Mouse (Mus musculus): ENCODE measurements around the gene Tfdp2. TPM values are rescaled to one million over a fixed set of nuclear protein-coding genes. Genes with fewer than 3 reads are reported as not detected.

Gene Tfdp2
- polyA plus RNA-seq, 1 experiment from 2014 or later = 56.9 TPM

DNA sequence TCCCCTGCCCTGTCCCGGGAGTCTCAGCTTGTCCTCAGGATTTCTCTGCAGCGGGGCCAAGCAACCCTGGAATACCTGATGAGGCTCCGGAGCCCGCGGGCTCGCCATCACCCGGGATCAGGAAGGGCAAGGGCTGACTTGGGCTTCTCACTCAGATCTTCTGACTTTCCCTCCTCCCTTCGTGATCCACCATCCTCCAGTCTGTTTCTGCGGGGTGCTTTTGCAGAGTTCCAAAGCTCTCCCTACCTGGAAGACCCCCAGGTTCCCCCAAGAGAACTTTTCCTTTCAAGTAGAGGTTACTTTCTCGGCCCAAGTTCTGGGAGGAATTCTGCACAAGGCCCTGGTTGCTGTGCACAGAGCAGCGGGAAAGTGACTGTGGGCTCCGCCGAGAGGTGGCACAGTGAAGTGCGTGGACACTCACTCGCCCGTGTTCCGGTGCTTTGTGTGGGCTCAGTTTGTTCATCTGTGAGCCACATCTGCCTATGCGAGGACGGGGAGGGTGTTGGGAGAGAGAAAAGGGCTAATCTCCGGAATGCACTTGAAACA, 634 bp downstream of the Tfdp2 start:
- 2% methylated on average over 20 of the region's 20 CpGs for WGBS
- no peak for ATAC-seq (ENCODE audit: insufficient number of reproducible peaks, insufficient read depth, low FRiP score, low TSS enrichment)
- Histone ChIP-seq H3K27me3 (no peaks in the 10 kb centered on the region), H3K4me1 (peaks cover 12% of the 10 kb centered on the region), H3K4me2 (replicated peaks) (peak overlapping the region; percentile 92), H3K36me3 (no peaks in the 10 kb centered on the region), H3K9ac (peak overlapping the region; percentile 86), H3K27ac (peak overlapping the region; percentile 79), H3K4me3 (peak overlapping the region; percentile 89), H3K9me3 (no peaks in the 10 kb centered on the region)

DNA sequence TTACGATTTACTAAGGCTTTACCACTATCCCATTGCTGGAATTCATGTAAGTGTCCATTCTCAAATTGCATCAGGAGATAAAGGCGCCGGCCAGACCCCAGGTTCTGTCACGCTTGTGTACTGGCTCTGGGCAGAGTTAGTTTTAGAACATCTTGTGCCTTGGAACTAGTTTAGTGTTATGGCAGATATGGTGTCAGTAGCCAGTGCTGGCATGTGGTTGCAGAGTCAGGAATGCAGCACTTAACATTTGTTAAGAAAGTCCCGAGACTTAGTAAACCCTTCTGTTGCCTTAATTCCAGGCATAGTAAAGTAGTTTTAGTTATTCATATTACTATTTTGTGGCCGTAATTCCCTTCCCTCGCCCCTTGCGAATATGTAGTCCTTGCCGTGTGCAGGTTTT, 1.7 kb downstream of the Tfdp2 start:
- Histone ChIP-seq H3K4me2 (replicated peaks) (peak overlapping the region; percentile 92), H3K9me3 (no peaks in the 10 kb centered on the region), H3K27me3 (no peaks in the 10 kb centered on the region), H3K36me3 (peaks cover 4% of the 10 kb centered on the region; the same call in 1 of the 2 replicates), H3K4me3 (peak overlapping the region; percentile 89; the same call in 1 of the 2 replicates), H3K4me1 (peaks cover 12% of the 10 kb centered on the region), H3K27ac (no peak overlapping the region), H3K9ac (no peak overlapping the region)
- WGBS = 62% methylated on average over 9 of the region's 9 CpGs
- ATAC-seq (ENCODE audit: insufficient number of reproducible peaks, insufficient read depth, low FRiP score, low TSS enrichment) = no peak

DNA sequence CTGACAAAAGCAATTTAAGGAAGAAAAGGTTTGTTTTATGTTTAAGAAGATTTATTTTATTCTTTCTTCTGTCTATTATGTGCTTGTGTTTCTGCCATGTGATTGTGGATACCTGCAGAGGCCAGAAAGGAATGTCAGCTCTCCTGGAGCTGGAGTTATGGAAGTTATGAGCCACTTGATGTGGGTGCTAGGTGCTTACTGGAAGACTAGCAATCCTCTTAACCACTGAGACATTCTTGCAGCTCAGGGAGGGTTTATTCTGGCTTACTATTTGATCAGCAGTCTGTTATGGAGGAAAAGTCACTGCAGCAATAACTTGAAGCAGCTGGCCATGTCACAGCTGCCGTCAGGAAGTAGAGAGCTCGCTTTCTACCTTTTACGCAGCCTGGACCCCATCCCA, 7.6 kb downstream of the Tfdp2 start:
- 87% methylated on average over 3 of the region's 3 CpGs for WGBS
- no peak overlapping the region for H3K4me2 ChIP-seq (replicated peaks)
- no peak for ATAC-seq (ENCODE audit: insufficient number of reproducible peaks, insufficient read depth, low FRiP score, low TSS enrichment)
- H3K4me1 ChIP-seq = no peaks in the 10 kb centered on the region
- no peak overlapping the region for H3K9ac ChIP-seq
- H3K4me3 ChIP-seq = no peak overlapping the region
- H3K27ac ChIP-seq = no peak overlapping the region
- H3K36me3 ChIP-seq = peaks cover 12% of the 10 kb centered on the region; the same call in 1 of the 2 replicates
- no peaks in the 10 kb centered on the region for H3K27me3 ChIP-seq
- no peaks in the 10 kb centered on the region for H3K9me3 ChIP-seq

DNA sequence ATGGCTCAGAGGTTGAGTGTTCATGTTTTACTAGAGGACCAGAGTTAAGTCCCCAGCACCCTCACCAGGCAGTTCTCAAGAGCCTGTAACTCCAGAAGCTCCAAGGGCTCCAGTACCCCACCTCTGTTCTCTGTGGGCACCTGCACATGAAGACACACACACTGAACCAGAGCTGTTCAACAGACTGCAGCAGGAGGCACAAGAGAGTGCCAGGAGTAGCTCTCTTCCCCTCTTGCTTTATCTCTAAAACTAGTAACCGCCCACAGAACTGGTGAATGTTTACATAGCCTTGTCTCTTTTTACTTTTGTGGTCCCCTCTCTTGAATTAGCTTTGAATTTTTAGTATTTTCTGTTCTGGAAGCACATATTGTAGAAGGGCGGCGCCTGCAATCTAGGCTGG, 11.4 kb downstream of the Tfdp2 start:
- H3K4me2 ChIP-seq (replicated peaks) = no peak overlapping the region
- H3K27me3 ChIP-seq = no peaks in the 10 kb centered on the region
- WGBS = 92% methylated on average over 3 of the region's 3 CpGs
- no peak overlapping the region for H3K4me3 ChIP-seq
- H3K36me3 ChIP-seq = peaks cover 11% of the 10 kb centered on the region; the same call in 1 of the 2 replicates
- no peak overlapping the region for H3K27ac ChIP-seq
- H3K9ac ChIP-seq = no peak overlapping the region
- H3K9me3 ChIP-seq = no peaks in the 10 kb centered on the region
- H3K4me1 ChIP-seq = no peaks in the 10 kb centered on the region
- ATAC-seq (ENCODE audit: insufficient number of reproducible peaks, insufficient read depth, low FRiP score, low TSS enrichment) = no peak

DNA sequence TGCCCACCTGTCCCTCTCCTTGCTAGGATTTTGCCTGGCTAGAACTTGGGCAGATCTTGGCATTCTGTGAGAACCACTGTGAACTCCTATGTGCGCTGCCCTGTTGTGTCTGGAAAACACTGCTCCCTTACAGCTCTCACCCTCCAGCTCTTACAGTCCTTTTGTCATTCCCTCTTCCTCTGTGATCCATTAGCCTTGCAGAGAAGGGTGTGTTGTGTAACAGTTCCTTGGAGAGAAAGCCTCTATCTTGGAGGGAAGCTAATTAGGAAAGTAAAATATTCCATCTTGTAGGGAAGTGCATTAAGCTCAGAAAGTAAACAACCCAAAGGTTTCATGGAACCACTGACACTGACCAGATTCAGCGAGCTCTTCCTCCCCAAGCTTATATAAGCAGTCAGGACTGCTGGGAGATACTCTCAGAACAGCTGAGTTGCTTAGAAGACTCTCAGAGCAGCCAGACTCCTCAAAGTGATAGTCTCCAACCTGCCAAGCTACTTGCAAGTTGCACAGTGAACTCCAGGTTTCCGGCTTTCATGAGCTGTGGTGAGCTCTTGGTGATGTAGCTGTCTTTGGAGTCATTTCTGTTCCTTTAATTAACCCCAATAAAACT, 17.1 kb downstream of the Tfdp2 start:
- no peaks in the 10 kb centered on the region for H3K4me1 ChIP-seq
- H3K9me3 ChIP-seq = no peaks in the 10 kb centered on the region
- 93% methylated on average over 3 of the region's 3 CpGs for WGBS
- H3K4me2 ChIP-seq (replicated peaks) = no peak overlapping the region
- no peaks in the 10 kb centered on the region for H3K36me3 ChIP-seq
- ATAC-seq (ENCODE audit: insufficient number of reproducible peaks, insufficient read depth, low FRiP score, low TSS enrichment) = no peak
- no peak overlapping the region for H3K27ac ChIP-seq
- H3K27me3 ChIP-seq = no peaks in the 10 kb centered on the region
- no peak overlapping the region for H3K9ac ChIP-seq
- H3K4me3 ChIP-seq = no peak overlapping the region

DNA sequence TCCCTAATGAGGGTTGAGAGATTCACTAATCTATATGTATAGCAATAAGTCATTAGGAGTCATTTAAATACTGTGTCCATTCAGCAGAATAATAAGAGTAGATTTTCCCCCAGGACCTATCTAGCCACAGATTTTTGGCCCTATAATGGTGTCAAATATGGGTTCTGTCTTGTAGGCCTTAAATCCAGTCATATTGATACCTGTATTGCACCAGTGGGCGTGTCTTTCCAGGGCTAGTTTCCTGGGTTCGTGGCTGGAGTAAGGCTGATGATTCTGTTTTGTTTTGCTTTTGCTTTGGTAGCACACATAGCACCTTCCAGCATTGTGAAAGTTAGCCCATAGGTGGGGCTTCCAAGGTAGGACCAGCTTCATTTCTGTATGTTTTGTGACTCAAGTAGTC, 18.1 kb downstream of the Tfdp2 start:
- H3K9ac ChIP-seq = no peak overlapping the region
- no peaks in the 10 kb centered on the region for H3K4me1 ChIP-seq
- no peaks in the 10 kb centered on the region for H3K36me3 ChIP-seq
- no peak overlapping the region for H3K4me2 ChIP-seq (replicated peaks)
- 90% methylated on average over 2 of the region's 2 CpGs for WGBS
- no peak overlapping the region for H3K27ac ChIP-seq
- no peak for ATAC-seq (ENCODE audit: insufficient number of reproducible peaks, insufficient read depth, low FRiP score, low TSS enrichment)
- H3K4me3 ChIP-seq = no peak overlapping the region
- no peaks in the 10 kb centered on the region for H3K27me3 ChIP-seq
- no peaks in the 10 kb centered on the region for H3K9me3 ChIP-seq

DNA sequence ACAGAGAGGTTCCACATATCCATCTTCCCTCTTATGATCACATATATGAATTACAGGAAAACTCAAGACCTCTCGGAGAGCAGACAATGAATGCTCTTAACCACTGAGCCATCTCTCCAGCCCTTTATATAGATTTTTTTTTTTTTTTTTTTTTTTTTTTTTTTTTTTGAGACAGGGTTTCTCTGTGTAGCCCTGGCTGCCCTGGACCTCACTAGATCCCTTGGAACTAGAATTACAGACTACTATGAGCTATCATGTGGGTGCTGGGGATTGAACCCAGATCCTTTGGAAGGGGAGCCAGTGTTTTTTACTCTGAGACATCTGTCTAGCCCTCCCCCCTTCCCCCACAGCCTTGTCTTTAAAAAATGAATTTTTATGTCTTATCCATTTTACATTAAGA, 21.2 kb downstream of the Tfdp2 start:
- WGBS = 90% methylated on average over 1 of the region's 1 CpGs
- no peak overlapping the region for H3K9ac ChIP-seq
- H3K9me3 ChIP-seq = no peaks in the 10 kb centered on the region
- ATAC-seq (ENCODE audit: insufficient number of reproducible peaks, insufficient read depth, low FRiP score, low TSS enrichment) = no peak
- no peaks in the 10 kb centered on the region for H3K4me1 ChIP-seq
- no peaks in the 10 kb centered on the region for H3K36me3 ChIP-seq
- no peak overlapping the region for H3K4me3 ChIP-seq
- H3K27ac ChIP-seq = no peak overlapping the region
- H3K4me2 ChIP-seq (replicated peaks) = no peak overlapping the region
- H3K27me3 ChIP-seq = no peaks in the 10 kb centered on the region

DNA sequence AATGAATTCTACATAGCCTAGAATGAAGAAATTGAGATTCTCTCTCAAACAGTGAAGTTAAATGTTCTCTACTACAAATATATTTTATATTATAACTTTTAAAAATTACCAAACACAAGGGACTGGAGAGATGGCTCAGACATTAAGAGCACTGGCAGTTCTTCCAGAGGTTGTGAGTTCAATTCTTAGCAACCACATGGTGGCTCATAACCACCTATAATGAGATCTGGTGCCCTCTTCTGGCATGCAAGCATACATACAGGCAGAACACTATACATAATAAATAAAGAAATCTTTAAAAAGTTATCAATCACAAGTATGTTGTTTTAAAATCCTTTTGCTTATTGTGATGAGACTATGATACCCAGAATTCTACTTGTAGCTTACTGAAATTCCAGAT, 21.7 kb downstream of the Tfdp2 start:
- Histone ChIP-seq H3K9me3 (no peaks in the 10 kb centered on the region), H3K36me3 (no peaks in the 10 kb centered on the region), H3K27me3 (no peaks in the 10 kb centered on the region), H3K4me2 (replicated peaks) (no peak overlapping the region), H3K4me3 (no peak overlapping the region), H3K9ac (no peak overlapping the region), H3K27ac (no peak overlapping the region), H3K4me1 (no peaks in the 10 kb centered on the region)
- no peak for ATAC-seq (ENCODE audit: insufficient number of reproducible peaks, insufficient read depth, low FRiP score, low TSS enrichment)

DNA sequence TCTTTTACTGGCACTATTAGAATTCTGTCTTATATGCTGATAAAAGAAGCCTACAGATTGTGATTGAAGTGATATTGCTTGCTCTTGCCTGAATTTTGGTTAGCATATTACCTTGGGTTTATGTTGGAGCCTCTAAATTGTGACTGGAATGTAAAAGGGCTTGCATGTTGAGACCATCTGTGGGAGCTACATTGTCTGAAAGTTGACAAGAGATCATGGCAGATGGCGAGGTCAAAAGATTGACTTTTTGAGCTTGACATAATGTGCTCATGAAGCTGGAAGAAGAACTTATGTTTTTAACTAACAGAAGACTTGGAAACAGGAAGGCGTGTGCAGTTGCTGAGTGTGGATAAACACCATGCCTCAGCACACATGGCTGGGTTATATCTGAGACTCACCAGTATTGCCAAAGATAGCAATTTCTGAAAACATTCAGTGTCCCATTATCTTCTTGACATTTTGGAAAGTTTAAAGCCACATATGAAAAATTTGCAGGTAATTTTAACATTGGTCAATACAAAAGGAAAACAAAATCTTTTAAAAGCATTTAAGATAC, 23.1 kb downstream of the Tfdp2 start:
- H3K27ac ChIP-seq = no peak overlapping the region
- no peaks in the 10 kb centered on the region for H3K9me3 ChIP-seq
- no peaks in the 10 kb centered on the region for H3K36me3 ChIP-seq
- WGBS = 60% methylated on average over 2 of the region's 2 CpGs
- no peaks in the 10 kb centered on the region for H3K27me3 ChIP-seq
- no peaks in the 10 kb centered on the region for H3K4me1 ChIP-seq
- H3K9ac ChIP-seq = no peak overlapping the region
- ATAC-seq (ENCODE audit: insufficient number of reproducible peaks, insufficient read depth, low FRiP score, low TSS enrichment) = no peak
- no peak overlapping the region for H3K4me2 ChIP-seq (replicated peaks)
- no peak overlapping the region for H3K4me3 ChIP-seq

DNA sequence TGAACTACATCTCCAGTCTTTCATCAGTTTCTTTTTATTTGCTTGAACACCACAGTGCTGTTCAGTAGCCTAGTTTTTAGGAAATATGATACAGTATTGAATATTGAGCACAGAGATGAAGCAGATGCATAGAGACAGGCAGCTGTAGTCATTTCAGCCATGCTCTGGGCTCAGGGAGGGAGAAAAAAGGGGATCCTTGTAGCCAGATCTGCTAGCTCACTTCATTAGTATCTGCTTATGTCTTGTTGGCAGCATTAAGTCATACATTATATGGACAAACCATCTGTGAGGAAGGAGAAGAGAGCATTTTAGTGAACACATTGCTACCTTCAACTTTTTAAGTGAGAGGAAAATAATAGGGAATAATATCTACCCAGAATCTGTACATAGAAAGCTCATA, 24.3 kb downstream of the Tfdp2 start:
- H3K27ac ChIP-seq = no peak overlapping the region
- H3K9me3 ChIP-seq = no peaks in the 10 kb centered on the region
- no peaks in the 10 kb centered on the region for H3K36me3 ChIP-seq
- no peak overlapping the region for H3K4me3 ChIP-seq
- no peaks in the 10 kb centered on the region for H3K27me3 ChIP-seq
- no peak for ATAC-seq (ENCODE audit: insufficient number of reproducible peaks, insufficient read depth, low FRiP score, low TSS enrichment)
- no peak overlapping the region for H3K4me2 ChIP-seq (replicated peaks)
- no peaks in the 10 kb centered on the region for H3K4me1 ChIP-seq
- H3K9ac ChIP-seq = no peak overlapping the region

DNA sequence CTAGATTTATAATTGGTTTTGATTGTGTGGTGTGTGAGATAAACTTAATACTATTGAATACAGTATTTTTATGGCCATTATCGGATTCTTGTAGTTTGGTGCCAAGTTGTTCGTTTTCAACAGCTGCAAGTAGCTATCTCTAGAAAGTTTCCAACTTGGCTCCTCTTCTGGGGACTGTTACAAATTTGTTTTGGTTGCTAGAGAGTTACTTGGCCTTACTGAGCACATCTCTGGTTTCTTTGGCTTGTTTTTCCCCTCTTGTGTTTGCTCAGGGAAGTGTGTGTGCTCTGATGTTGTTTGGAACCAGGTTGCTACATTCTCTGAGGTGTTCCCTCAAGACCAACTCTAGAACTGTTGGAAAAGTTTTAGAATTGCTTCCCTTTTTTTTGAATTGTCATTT, 27.2 kb downstream of the Tfdp2 start:
- Histone ChIP-seq H3K9me3 (no peaks in the 10 kb centered on the region), H3K36me3 (no peaks in the 10 kb centered on the region), H3K4me2 (replicated peaks) (no peak overlapping the region), H3K4me3 (no peak overlapping the region), H3K27me3 (no peaks in the 10 kb centered on the region), H3K4me1 (no peaks in the 10 kb centered on the region), H3K9ac (no peak overlapping the region), H3K27ac (no peak overlapping the region)
- 90% methylated on average over 2 of the region's 2 CpGs for WGBS
- no peak for ATAC-seq (ENCODE audit: insufficient number of reproducible peaks, insufficient read depth, low FRiP score, low TSS enrichment)

DNA sequence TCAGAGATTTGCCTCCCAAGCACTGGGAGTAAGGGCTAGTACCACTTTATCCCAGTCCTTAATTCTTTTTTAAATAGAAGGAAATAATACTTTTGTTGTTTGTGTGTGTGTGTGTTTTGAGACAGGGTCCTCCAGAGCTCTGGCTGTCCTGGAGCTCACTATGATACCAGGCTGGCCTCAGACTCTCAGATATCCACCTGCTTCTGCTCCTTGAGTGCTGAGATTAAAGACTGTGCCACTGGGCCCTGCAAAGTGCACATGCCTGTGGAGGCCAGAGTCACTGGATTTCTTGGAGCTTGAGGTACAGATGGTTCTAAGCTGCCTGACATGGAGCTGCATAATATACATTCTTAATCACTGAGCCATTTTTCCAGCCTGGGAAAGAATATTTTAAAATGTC, 32.2 kb downstream of the Tfdp2 start:
- H3K4me3 ChIP-seq = no peak overlapping the region
- H3K36me3 ChIP-seq = no peaks in the 10 kb centered on the region
- H3K27me3 ChIP-seq = no peaks in the 10 kb centered on the region
- H3K9me3 ChIP-seq = no peaks in the 10 kb centered on the region
- H3K9ac ChIP-seq = no peak overlapping the region
- H3K27ac ChIP-seq = no peak overlapping the region
- no peaks in the 10 kb centered on the region for H3K4me1 ChIP-seq
- no peak overlapping the region for H3K4me2 ChIP-seq (replicated peaks)
- ATAC-seq (ENCODE audit: insufficient number of reproducible peaks, insufficient read depth, low FRiP score, low TSS enrichment) = no peak

Data from embryonic facial prominence, embryonic 12.5 days (tissue).